Mouse (Mus musculus) frontal cortex, postnatal 14 days (tissue): Measurements from ENCODE around the gene Junb.
A peak's percentile ranks its signal among the peaks of the same experiment; 100 is the strongest.

Experiments
- DNase-seq, 2 experiments: peaks; one replicate each; pipeline ENCODE4 v3.0.0; 2022; ENCODE audit warnings: low spot score in 2 of 2

Gene Junb

GRCm38 (mm10) chr8:84937620-84938485, 40.7 kb downstream of the Junb start:
- DNase-seq: no peak

GRCm38 (mm10) chr8:84936962-84937546, 41.5 kb downstream of the Junb start, which contains the start of gene Mast1:
TSS of gene Mast1 (minus strand) at chr8:84937359.
- peak in 1 of 2 experiments; percentile 58 for DNase-seq

- DNase-seq: no peak
Measured at GRCm38 (mm10) chr8:84936041-84936961, 42.2 kb downstream of the Junb start.

GRCm38 (mm10) chr8:84935489-84935888, 43.0 kb downstream of the Junb start:
- no peak for DNase-seq

GRCm38 (mm10) chr8:84934860-84935259, 43.7 kb downstream of the Junb start:
- no peak for DNase-seq

- no peak for DNase-seq
Measured at GRCm38 (mm10) chr8:84933767-84934559, 44.6 kb downstream of the Junb start.

GRCm38 (mm10) chr8:84930582-84930981, 47.9 kb downstream of the Junb start:
- no peak for DNase-seq

- peak in 1 of 2 experiments; percentile 49 for DNase-seq
Measured at GRCm38 (mm10) chr8:84928456-84929306, 49.8 kb downstream of the Junb start.

- no peak for DNase-seq
Measured at GRCm38 (mm10) chr8:84927513-84927912, 51.0 kb downstream of the Junb start.

GRCm38 (mm10) chr8:84925557-84925956, 53.0 kb downstream of the Junb start:
- DNase-seq: no peak
